Mouse (Mus musculus) lung, adult 2 months (tissue): Measurements from ENCODE around the gene Elp5. TPM values are rescaled to one million over a fixed set of nuclear protein-coding genes. Genes with fewer than 3 reads are reported as not detected.

Experiments
- DNase-seq: peaks from one replicate; pipeline ENCODE4 v3.0.0; 2022
- H3K4me1 ChIP-seq: fragments of 200-500 bp; 2 replicates; pipeline ENCODE4 v1.6.1; 2011; ENCODE audit warnings: low read length; ENCODE audit not compliant: control insufficient read depth, insufficient read depth
- H3K4me3 ChIP-seq: fragments of 200-500 bp; replicated peaks from 2 replicates; pipeline ENCODE3; 2011; ENCODE audit warnings: low read depth, mild to moderate bottlenecking, control low read depth, low read length; ENCODE audit errors: extremely low read depth
- CTCF ChIP-seq: fragments of 200-500 bp; IDR thresholded peaks from 2 replicates; pipeline ENCODE4 v1.5.1; 2011; ENCODE audit warnings: mild to moderate bottlenecking, low read length, control low read depth; ENCODE audit not compliant: insufficient read depth
- POLR2A ChIP-seq: fragments of 200-500 bp; IDR thresholded peaks from 2 replicates; pipeline ENCODE4 v1.6.1; 2011; ENCODE audit warnings: low read depth, mild to moderate bottlenecking, control low read depth, low read length, borderline replicate concordance; ENCODE audit errors: extremely low read depth
- WGBS: fragments of 180-500 bp; shearing (Covaris S2); methylation state at CpG from one replicate; pipeline ENCODE4 v1.1.7; 2018; 5-methylcytosine and 5-hydroxymethylcytosine counted together
- polyA plus RNA-seq: library from polyadenylated mRNA; depleted of rRNA; stranded (reverse); fragments of >200 nt; gene quantifications from 2 replicates; pipeline ENCODE4 v1.2.3, GENCODE M21; 2012; rRNA removed

Elp5 gene
- polyA plus RNA-seq, result 38.5 and 53.8 TPM in 2 replicates

GRCm38 (mm10) chr11:69982225-69982624, at the start of gene Elp5:
Gene Elp5 (minus strand): TSS chr11:69982517.
- WGBS, result 37% methylated on average over 8 of the region's 8 CpGs
- H3K4me3 ChIP-seq, result peak within 1 kb of the TSS; percentile 94
- peaks cover 8% of the 10 kb centered on the region; the same call in 1 of the 2 replicates for H3K4me1 ChIP-seq
- no peak for TF ChIP-seq POLR2A
- no peak for TF ChIP-seq CTCF
- DNase-seq, result no peak

GRCm38 (mm10) chr11:70031321-70031670, 49.0 kb upstream of the Elp5 start:
- Histone ChIP-seq H3K4me1 (peaks cover 9% of the 10 kb centered on the region; the same call in 1 of the 2 replicates), H3K4me3 (no peak overlapping the region)
- WGBS, result 96% methylated on average over 11 of the region's 11 CpGs
- TF ChIP-seq CTCF (no peak), POLR2A (no peak)
- DNase-seq, result no peak

- Histone ChIP-seq H3K4me3 (no peak overlapping the region), H3K4me1 (peaks cover 9% of the 10 kb centered on the region; the same call in 1 of the 2 replicates)
- 93% methylated on average over 28 of the region's 28 CpGs for WGBS
- TF ChIP-seq POLR2A (no peak), CTCF (no peak)
- no peak for DNase-seq
These were observed 48.5 kb upstream of the Elp5 start for GRCm38 (mm10) chr11:70030651-70031320.

- Histone ChIP-seq H3K4me1 (peaks cover 9% of the 10 kb centered on the region; the same call in 1 of the 2 replicates), H3K4me3 (no peak overlapping the region)
- WGBS, result 44% methylated on average over 11 of the region's 11 CpGs
- TF ChIP-seq CTCF (no peak), POLR2A (no peak)
- DNase-seq, result no peak
These were observed 47.7 kb upstream of the Elp5 start for GRCm38 (mm10) chr11:70029829-70030550.

- no peak for DNase-seq
- TF ChIP-seq CTCF (no peak), POLR2A (no peak)
- 3% methylated on average over 20 of the region's 20 CpGs for WGBS
- H3K4me1 ChIP-seq, result peaks cover 9% of the 10 kb centered on the region; the same call in 1 of the 2 replicates
- H3K4me3 ChIP-seq, result no peak overlapping the region
These were observed 46.9 kb upstream of the Elp5 start for GRCm38 (mm10) chr11:70029130-70029801.

GRCm38 (mm10) chr11:70028401-70029129, 46.2 kb upstream of the Elp5 start:
- no peak for DNase-seq
- Histone ChIP-seq H3K4me3 (no peak overlapping the region), H3K4me1 (peaks cover 9% of the 10 kb centered on the region; the same call in 1 of the 2 replicates)
- no peak for TF ChIP-seq CTCF
- no peak for TF ChIP-seq POLR2A
- 30% methylated on average over 12 of the region's 12 CpGs for WGBS

GRCm38 (mm10) chr11:70027397-70027796, 45.1 kb upstream of the Elp5 start:
- no peak for DNase-seq
- TF ChIP-seq CTCF, result no peak
- no peak for TF ChIP-seq POLR2A
- Histone ChIP-seq H3K4me3 (no peak overlapping the region), H3K4me1 (peaks cover 9% of the 10 kb centered on the region; the same call in 1 of the 2 replicates)
- WGBS, result 56% methylated on average over 9 of the region's 9 CpGs

GRCm38 (mm10) chr11:70026689-70027088, 44.4 kb upstream of the Elp5 start:
- no peak for DNase-seq
- 23% methylated on average over 19 of the region's 19 CpGs for WGBS
- no peak for TF ChIP-seq POLR2A
- no peak overlapping the region for H3K4me3 ChIP-seq
- H3K4me1 ChIP-seq, result peaks cover 9% of the 10 kb centered on the region; the same call in 1 of the 2 replicates

GRCm38 (mm10) chr11:70024151-70024514, 41.8 kb upstream of the Elp5 start:
- DNase-seq, result no peak
- H3K4me1 ChIP-seq, result peaks cover 4% of the 10 kb centered on the region
- H3K4me3 ChIP-seq, result no peak overlapping the region
- TF ChIP-seq POLR2A (no peak), CTCF (no peak)
- WGBS, result 27% methylated on average over 6 of the region's 6 CpGs

GRCm38 (mm10) chr11:70023481-70024150, 41.3 kb upstream of the Elp5 start:
- DNase-seq, result no peak
- TF ChIP-seq CTCF (no peak), POLR2A (no peak)
- Histone ChIP-seq H3K4me1 (peaks cover under 1% of the 10 kb centered on the region; the same call in 1 of the 2 replicates), H3K4me3 (peak overlapping the region; percentile 15)
- WGBS, result 16% methylated on average over 18 of the region's 29 CpGs
